Mouse (Mus musculus) limb, embryonic 13.5 days (tissue): ENCODE data around the gene Tpi1. TPM values are rescaled to one million over a fixed set of nuclear protein-coding genes. Genes with fewer than 3 reads are reported as not detected.
"Not testable (repeated sequence)": the region's sequence is repeated elsewhere in the genome, so short reads cannot be mapped to it uniquely, and the experiment has no call there.

Source experiments
- ATAC-seq: fragments of 200-750 bp; cut with Nextera tagmentation; 2 replicates; pipeline ENCODE4 v1.8.0; 2017; ENCODE audit warnings: low read depth, moderate number of reproducible peaks, moderate TSS enrichment; ENCODE audit not compliant: low FRiP score
- H3K27ac ChIP-seq: fragments of 300-500 bp; sonication (generic); 2 replicates; pipeline ENCODE4 v1.5.1; 2015; ENCODE audit warnings: inconsistent platforms, mild to moderate bottlenecking, moderate library complexity
- H3K27me3 ChIP-seq: fragments of 300-500 bp; sonication (generic); 2 replicates; pipeline ENCODE4 v1.6.1; 2015; ENCODE audit warnings: mild to moderate bottlenecking, inconsistent platforms
- H3K36me3 ChIP-seq: fragments of 300-500 bp; sonication (generic); 2 replicates; pipeline ENCODE4 v1.6.1; 2015; ENCODE audit warnings: inconsistent platforms, mild to moderate bottlenecking, moderate library complexity
- H3K4me1 ChIP-seq: fragments of 300-500 bp; sonication (generic); 2 replicates; pipeline ENCODE4 v1.6.1; 2015; ENCODE audit warnings: inconsistent platforms
- H3K4me2 ChIP-seq: fragments of 300-500 bp; sonication (generic); replicated peaks from 2 replicates; pipeline ENCODE4 v1.6.1; 2015; ENCODE audit warnings: inconsistent platforms, mild to moderate bottlenecking, moderate library complexity
- H3K4me3 ChIP-seq: fragments of 300-500 bp; sonication (generic); 2 replicates; pipeline ENCODE4 v1.5.1; 2015; ENCODE audit warnings: moderate library complexity, mild to moderate bottlenecking, inconsistent platforms
- H3K9ac ChIP-seq: fragments of 300-500 bp; sonication (generic); 2 replicates; pipeline ENCODE4 v1.6.1; 2015; ENCODE audit warnings: mild to moderate bottlenecking, inconsistent platforms
- H3K9me3 ChIP-seq: fragments of 300-500 bp; sonication (generic); 2 replicates; pipeline ENCODE4 v1.6.1; 2016; ENCODE audit warnings: inconsistent platforms
- WGBS: fragments of 180-500 bp; shearing (Covaris S2); methylation state at CpG from one replicate; pipeline ENCODE4 v1.1.7; 2015; 5-methylcytosine and 5-hydroxymethylcytosine counted together
- polyA plus RNA-seq: library from polyadenylated mRNA; unstranded; fragments of >200 nt; fragmentation: Nextera tagmentation; extraction: Ambion mirVana; gene quantifications from 2 replicates; pipeline ENCODE4 v1.2.1, GENCODE M21; 2015

Tpi1 gene
- polyA plus RNA-seq, 1 experiment from 2014 or later: 803 TPM

DNA sequence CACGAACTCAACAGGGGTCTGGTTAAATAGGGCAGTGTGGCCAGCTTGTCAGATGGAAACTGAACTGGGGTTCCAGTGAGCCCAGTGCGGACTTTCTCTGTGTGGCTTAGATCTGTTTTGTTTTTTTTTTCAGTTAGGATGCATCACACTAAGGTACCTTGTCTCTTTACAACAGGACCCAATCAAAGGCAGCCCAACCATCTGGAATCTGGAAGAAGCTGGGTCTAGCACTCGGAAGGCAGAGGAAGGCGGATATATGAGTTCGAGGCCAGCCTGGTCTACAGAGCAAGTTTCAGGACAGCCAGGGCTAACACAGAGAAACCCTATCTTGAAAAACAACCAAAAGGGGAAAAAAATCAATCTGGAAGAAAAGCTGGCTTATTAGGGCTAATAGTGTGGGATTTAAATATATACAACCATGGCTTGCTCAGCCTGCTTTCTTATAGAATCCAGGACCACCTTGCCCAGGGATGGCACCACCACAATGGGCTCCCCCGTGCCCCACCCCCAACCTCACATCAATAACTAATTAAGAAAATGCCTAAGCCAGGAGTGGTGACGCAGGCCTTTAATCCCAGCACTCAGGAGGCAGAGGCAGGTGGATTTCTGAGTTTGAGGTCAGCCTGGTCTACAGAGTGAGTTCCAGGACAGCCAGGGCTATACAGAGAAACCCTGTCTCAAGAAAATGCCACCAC is 7.5 kb downstream of the Tpi1 start:
- Histone ChIP-seq H3K36me3 (peaks cover 17% of the 10 kb centered on the region), H3K27ac (peak overlapping the region; percentile 83), H3K4me1 (peaks cover 36% of the 10 kb centered on the region), H3K4me3 (peak overlapping the region; percentile 50; the same call in 1 of the 2 replicates), H3K4me2 (peak overlapping the region; percentile 79), H3K9ac (no peak overlapping the region), H3K27me3 (no peaks in the 10 kb centered on the region), H3K9me3 (no peaks in the 10 kb centered on the region)
- no peak for ATAC-seq
- 66% methylated on average over 7 of the region's 7 CpGs for WGBS

- Histone ChIP-seq H3K36me3 (peaks cover 8% of the 10 kb centered on the region; the same call in 1 of the 2 replicates), H3K27ac (peak overlapping the region; percentile 83), H3K4me2 (peak overlapping the region; percentile 79), H3K9ac (peak overlapping the region; percentile 64), H3K9me3 (no peaks in the 10 kb centered on the region), H3K4me3 (peak overlapping the region; percentile 50), H3K4me1 (peaks cover 32% of the 10 kb centered on the region), H3K27me3 (no peaks in the 10 kb centered on the region)
- 1% methylated on average over 34 of the region's 34 CpGs for WGBS
- peak; percentile 75 for ATAC-seq
Measured at GRCm38 (mm10) chr6:124805341-124806321, 8.5 kb downstream of the Tpi1 start.

DNA sequence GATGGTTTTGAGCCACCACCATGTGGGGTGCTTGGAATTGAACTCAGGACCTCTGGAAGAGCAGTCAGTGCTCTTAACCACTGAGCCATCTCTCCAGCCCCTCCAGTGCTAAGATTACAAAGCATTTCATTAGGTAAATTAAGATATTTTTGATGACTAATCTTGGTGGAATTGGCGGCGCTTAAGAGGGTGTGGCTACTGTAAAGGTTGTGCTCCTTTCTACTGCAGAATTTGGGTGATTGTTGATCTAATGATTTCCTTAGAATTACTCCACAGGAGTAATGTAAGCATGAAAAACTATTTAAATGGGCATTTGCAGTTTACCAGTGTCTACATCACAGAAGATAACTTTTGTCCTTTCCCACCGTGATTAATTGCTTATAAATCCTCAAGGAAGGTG is 9.8 kb downstream of the Tpi1 start:
- Histone ChIP-seq H3K27ac (no peak overlapping the region), H3K4me1 (peaks cover 20% of the 10 kb centered on the region), H3K36me3 (no peaks in the 10 kb centered on the region), H3K4me3 (no peak overlapping the region), H3K4me2 (no peak overlapping the region), H3K9ac (no peak overlapping the region), H3K9me3 (no peaks in the 10 kb centered on the region), H3K27me3 (no peaks in the 10 kb centered on the region)
- 96% methylated on average over 3 of the region's 3 CpGs for WGBS
- no peak for ATAC-seq

DNA sequence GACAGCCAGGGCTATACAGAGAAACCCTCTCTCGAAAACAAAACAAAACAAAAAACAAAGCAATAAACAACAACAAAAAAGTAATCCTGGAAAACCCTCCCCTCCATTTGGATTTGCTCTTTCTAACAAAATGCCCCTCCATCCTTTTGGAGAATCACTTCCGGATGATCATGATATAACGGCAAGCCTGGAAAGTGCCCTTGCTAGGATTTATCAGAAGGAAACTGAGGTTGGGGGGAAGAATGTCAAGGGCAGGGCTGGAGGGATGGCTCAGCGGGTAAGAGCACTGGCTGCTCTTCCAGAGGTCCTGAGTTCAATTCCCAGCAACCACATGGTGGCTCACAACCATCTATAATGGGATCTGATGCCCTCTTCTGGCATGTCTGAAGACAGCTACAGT is 10.4 kb downstream of the Tpi1 start:
- H3K27me3 ChIP-seq, ATAC-seq, H3K36me3 ChIP-seq, H3K9ac ChIP-seq, H3K4me2 ChIP-seq, H3K9me3 ChIP-seq, H3K27ac ChIP-seq, H3K4me3 ChIP-seq: not testable (repeated sequence)
- WGBS: 96% methylated on average over 4 of the region's 4 CpGs
- H3K4me1 ChIP-seq: peaks cover 20% of the 10 kb centered on the region

GRCm38 (mm10) chr6:124803061-124803460 is 11.0 kb downstream of the Tpi1 start:
- Histone ChIP-seq H3K36me3 (no peaks in the 10 kb centered on the region), H3K27ac (no peak overlapping the region), H3K4me3 (no peak overlapping the region), H3K9ac (no peak overlapping the region), H3K4me1 (peaks cover 18% of the 10 kb centered on the region), H3K27me3 (no peaks in the 10 kb centered on the region), H3K4me2 (no peak overlapping the region), H3K9me3 (no peaks in the 10 kb centered on the region)
- 75% methylated on average over 3 of the region's 3 CpGs for WGBS
- ATAC-seq: no peak

DNA sequence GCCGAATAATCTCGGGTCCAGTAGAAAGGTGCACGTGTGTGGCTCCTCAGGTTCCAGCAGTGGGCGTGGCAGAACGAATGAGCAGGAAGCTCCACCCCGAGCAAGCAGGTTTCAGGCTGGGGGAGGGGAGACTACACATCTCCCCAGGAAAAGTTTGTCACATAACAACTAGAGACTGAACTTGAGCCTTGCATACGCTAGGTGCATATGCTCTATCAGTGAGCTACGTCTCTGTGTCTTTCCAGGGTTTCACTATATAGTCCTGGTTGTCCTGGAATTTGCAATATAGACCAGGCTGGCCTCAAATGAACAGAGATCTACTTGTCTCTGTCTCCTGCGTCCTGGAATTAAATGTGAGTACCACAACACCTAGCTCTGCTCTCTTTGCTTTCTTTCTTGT is 11.7 kb downstream of the Tpi1 start:
- H3K9me3 ChIP-seq, H3K27ac ChIP-seq, H3K36me3 ChIP-seq, ATAC-seq, H3K9ac ChIP-seq, H3K27me3 ChIP-seq: not testable (repeated sequence)
- Histone ChIP-seq H3K4me3 (peak overlapping the region; percentile 16), H3K4me1 (peaks cover 16% of the 10 kb centered on the region), H3K4me2 (peak overlapping the region; percentile 35)
- WGBS: 21% methylated on average over 5 of the region's 9 CpGs

DNA sequence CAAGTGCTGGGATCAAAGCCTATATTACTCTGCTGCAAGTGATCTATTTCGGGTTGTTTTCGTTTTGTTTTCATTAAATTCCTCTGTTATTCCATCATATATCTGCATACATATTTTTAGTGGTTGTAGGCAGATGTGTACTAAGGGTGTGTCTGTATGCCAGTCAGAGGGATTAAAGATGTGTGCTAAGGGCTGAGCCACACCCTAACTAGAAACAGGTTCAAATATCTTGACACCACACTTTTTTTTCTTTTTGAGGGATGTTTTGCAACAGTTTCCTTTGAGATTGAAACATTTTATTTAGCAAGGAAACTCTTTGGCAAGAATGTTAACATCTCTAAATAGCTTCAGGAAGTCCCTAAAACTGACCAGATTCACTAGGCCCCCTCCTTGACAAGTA is 17.9 kb downstream of the Tpi1 start:
- WGBS: 87% methylated on average over 2 of the region's 2 CpGs
- H3K9ac ChIP-seq: no peak overlapping the region
- H3K4me2 ChIP-seq: no peak overlapping the region
- no peak overlapping the region for H3K4me3 ChIP-seq
- H3K4me1 ChIP-seq: no peaks in the 10 kb centered on the region
- H3K36me3 ChIP-seq: no peaks in the 10 kb centered on the region
- H3K9me3 ChIP-seq: no peaks in the 10 kb centered on the region
- H3K27me3 ChIP-seq: no peaks in the 10 kb centered on the region
- no peak overlapping the region for H3K27ac ChIP-seq
- no peak for ATAC-seq

DNA sequence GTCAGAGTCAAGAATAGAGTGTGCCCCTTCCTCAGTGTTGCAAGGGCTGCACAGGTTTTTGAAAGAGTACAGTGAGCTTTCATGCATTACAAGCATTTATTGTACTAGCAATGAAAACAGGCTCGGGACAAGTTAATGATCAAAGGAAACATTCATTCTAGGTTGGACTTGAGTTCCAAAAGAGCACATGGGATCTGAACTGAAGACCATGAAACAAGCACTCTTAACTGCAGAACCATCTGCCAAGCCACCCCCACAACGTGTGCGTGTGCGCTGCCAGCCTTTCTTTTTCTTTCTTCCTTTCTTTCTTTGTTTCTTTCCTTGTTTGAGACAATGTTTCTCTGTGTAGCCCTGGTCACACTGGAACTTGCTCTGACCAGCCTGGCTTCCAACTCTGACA is 18.3 kb downstream of the Tpi1 start:
- no peaks in the 10 kb centered on the region for H3K27me3 ChIP-seq
- 77% methylated on average over 4 of the region's 4 CpGs for WGBS
- H3K9me3 ChIP-seq: no peaks in the 10 kb centered on the region
- no peak overlapping the region for H3K9ac ChIP-seq
- no peaks in the 10 kb centered on the region for H3K36me3 ChIP-seq
- no peak overlapping the region for H3K27ac ChIP-seq
- H3K4me1 ChIP-seq: no peaks in the 10 kb centered on the region
- no peak overlapping the region for H3K4me3 ChIP-seq
- H3K4me2 ChIP-seq: no peak overlapping the region
- no peak for ATAC-seq

DNA sequence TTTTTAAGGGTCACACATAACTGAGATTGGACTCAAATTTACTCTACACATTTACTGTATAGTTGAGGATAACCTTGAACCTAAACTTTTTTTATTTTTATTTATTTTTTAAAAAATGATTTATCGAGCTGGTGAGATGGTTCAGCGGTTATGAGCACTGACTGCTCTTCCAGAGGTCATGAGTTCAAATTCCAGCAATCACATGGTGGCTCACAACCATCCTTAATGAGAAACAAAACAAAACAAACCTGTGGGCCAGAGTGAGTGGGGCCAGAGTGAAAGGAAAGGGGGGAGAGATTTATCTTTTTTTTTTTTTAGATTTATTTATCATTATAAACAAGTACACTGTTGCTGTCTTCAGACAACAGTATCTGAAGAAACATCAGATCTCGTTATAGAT is 22.2 kb downstream of the Tpi1 start:
- H3K9me3 ChIP-seq: no peaks in the 10 kb centered on the region
- ATAC-seq: no peak
- WGBS: 91% methylated on average over 3 of the region's 3 CpGs
- H3K27me3 ChIP-seq: no peaks in the 10 kb centered on the region
- no peaks in the 10 kb centered on the region for H3K36me3 ChIP-seq
- no peak overlapping the region for H3K27ac ChIP-seq
- H3K9ac ChIP-seq: no peak overlapping the region
- H3K4me1 ChIP-seq: no peaks in the 10 kb centered on the region
- H3K4me3 ChIP-seq: no peak overlapping the region
- H3K4me2 ChIP-seq: no peak overlapping the region

- 53% methylated on average over 4 of the region's 4 CpGs for WGBS
- Histone ChIP-seq H3K36me3 (no peaks in the 10 kb centered on the region), H3K4me3 (no peak overlapping the region), H3K4me2 (no peak overlapping the region), H3K9me3 (no peaks in the 10 kb centered on the region), H3K9ac (no peak overlapping the region), H3K27ac (no peak overlapping the region), H3K4me1 (no peaks in the 10 kb centered on the region), H3K27me3 (no peaks in the 10 kb centered on the region)
- no peak for ATAC-seq
Measured at GRCm38 (mm10) chr6:124790121-124790520, 24.0 kb downstream of the Tpi1 start.

DNA sequence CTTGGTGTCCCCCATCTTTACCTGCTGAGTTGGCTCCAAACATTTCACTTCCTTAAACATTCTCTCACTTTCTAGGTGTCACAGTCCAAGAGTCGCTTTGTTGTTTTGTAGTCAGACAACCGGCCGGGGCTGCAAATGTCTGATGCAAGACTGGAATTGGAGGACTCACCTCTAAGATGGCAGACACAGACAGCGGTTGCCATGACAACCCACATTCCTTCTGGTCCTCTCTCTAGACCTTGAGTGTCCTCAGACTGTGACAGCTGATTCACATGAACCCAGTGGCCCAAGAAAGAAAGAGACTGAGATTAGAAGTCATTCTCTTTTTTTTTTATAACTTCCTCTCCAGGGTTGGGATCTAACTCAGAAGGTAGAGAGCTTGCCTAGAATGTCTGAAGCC is 24.6 kb downstream of the Tpi1 start:
- WGBS: 83% methylated on average over 4 of the region's 4 CpGs
- Histone ChIP-seq H3K4me2 (no peak overlapping the region), H3K4me3 (no peak overlapping the region), H3K9ac (no peak overlapping the region), H3K4me1 (no peaks in the 10 kb centered on the region), H3K9me3 (no peaks in the 10 kb centered on the region), H3K36me3 (no peaks in the 10 kb centered on the region), H3K27ac (no peak overlapping the region), H3K27me3 (no peaks in the 10 kb centered on the region)
- ATAC-seq: no peak

DNA sequence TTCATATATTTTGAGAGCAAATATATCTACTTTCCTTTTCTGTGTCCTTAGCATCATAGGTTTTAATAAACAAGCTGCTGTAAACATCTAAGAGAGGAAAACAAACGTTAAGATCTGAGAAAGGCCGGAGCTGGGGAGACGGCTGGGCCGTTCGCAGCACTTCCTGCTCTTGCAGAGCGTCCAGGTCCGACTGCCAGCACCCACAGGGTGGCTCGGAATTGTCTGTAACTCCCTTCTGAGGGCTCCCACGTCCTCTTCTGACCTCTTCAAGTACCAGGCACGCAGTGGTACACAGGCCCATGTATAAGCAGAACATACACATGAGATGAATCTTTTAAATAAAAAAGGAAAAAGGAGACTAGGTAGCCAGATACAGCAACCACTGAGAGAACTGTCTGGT is 26.4 kb downstream of the Tpi1 start:
- WGBS: 76% methylated on average over 10 of the region's 10 CpGs
- no peak for ATAC-seq

More for the DNA sequence above, 26.4 kb downstream of the Tpi1 start:
- Histone ChIP-seq H3K9me3 (no peaks in the 10 kb centered on the region), H3K36me3 (no peaks in the 10 kb centered on the region), H3K4me3 (no peak overlapping the region), H3K9ac (no peak overlapping the region), H3K27me3 (no peaks in the 10 kb centered on the region), H3K27ac (no peak overlapping the region), H3K4me1 (peaks cover under 1% of the 10 kb centered on the region; the same call in 1 of the 2 replicates), H3K4me2 (no peak overlapping the region)
